Mouse (Mus musculus): ENCODE results near the gene Taf6. TPM values are rescaled to one million over a fixed set of nuclear protein-coding genes. Genes with fewer than 3 reads are reported as not detected.

Taf6 gene
- polyA plus RNA-seq, 1 experiment from 2014 or later: 39.1 TPM

DNA sequence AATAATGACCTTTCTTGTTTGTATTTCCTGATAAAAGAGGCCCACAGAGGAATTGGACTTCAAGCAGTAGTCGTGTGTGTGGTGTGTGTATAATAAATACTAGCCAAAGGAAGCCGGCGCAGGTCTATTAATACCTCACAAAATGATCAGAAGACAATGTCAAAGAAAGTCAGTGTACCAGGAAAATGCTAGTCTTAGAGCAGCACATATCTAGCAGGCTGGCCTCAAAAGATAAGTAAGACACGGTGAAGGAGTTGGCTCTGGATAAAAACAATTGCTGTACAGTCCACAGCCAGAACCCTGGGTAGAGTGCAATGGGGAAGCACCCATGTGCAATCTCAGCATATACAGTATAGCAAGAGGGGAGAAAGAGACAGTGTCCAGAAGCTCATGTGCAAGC is 50.0 kb downstream of the Taf6 start:
- Histone ChIP-seq H3K4me1 (replicated peaks) (peaks cover 21% of the 10 kb centered on the region), H3K4me3 (replicated peaks) (no peak overlapping the region), H3K27me3 (no peaks in the 10 kb centered on the region), H3K9me3 (replicated peaks) (no peaks in the 10 kb centered on the region), H3K36me3 (peaks cover 35% of the 10 kb centered on the region), H3K9ac (0 out of 2 replicates have a peak overlapping the region, but pooled peaks have one; percentile 0), H3K4me2 (0 out of 2 replicates have a peak overlapping the region, but pooled peaks have one; percentile 24), H3K27ac (no peak overlapping the region; the same call in 1 of the 2 replicates)
- 18% methylated on average over 4 of the region's 4 CpGs for WGBS (ENCODE audit: insufficient replicate concordance)
- peak; percentile 86 for ATAC-seq (ENCODE audit: low read depth)
- DNase-seq: peak; percentile 28

GRCm38 (mm10) chr5:138132425-138133064 is 54.7 kb downstream of the Taf6 start:
- WGBS (ENCODE audit: insufficient replicate concordance): 87% methylated on average over 5 of the region's 5 CpGs

More at GRCm38 (mm10) chr5:138132425-138133064, 54.7 kb downstream of the Taf6 start:
- no peak overlapping the region for H3K4me2 ChIP-seq
- peaks cover 13% of the 10 kb centered on the region for H3K4me1 ChIP-seq (replicated peaks)
- H3K4me3 ChIP-seq (replicated peaks): no peak overlapping the region
- DNase-seq (no peak), ATAC-seq (ENCODE audit: low read depth) (no peak)
- H3K27me3 ChIP-seq: no peaks in the 10 kb centered on the region
- peaks cover 71% of the 10 kb centered on the region for H3K36me3 ChIP-seq
- H3K27ac ChIP-seq: no peak overlapping the region
- H3K9me3 ChIP-seq (replicated peaks): no peaks in the 10 kb centered on the region
- no peak overlapping the region for H3K9ac ChIP-seq

MicroRNAs encoded within 50 kb of the gene (microRNA counts, 519-probe panel; counts per million panel counts)
- 6,134 counts per million, percentile 76 among the panel's probes with 10 or more counts for microRNA mmu-miR-106b
- 7,937 counts per million, percentile 96 among the panel's probes with 10 or more counts for microRNA mmu-miR-25
- microRNA mmu-miR-93: 6,045 counts per million, percentile 75 among the panel's probes with 10 or more counts

Small RNA genes within 50 kb of the gene (microRNA-seq; reads per million reads assigned to microRNA genes)
- gene Mir106b (13,067 reads per million, percentile 95 among the genes with 10 or more reads in this experiment), gene Mir25 (1,197 reads per million, percentile 77 among the genes with 10 or more reads in this experiment), gene Mir93 (24,787 reads per million, percentile 97 among the genes with 10 or more reads in this experiment)

Other genes with a start within 250 kb of the Taf6 start
- 0.03 TPM in 1 of 2 replicates, not detected in the other for gene Gjc3, start 224.4 kb downstream of the Taf6 start, polyA plus RNA-seq (2015; fragmentation: Nextera tagmentation; extraction: Ambion mirVana)
- 0.38 and 0.44 TPM in 2 replicates for gene Azgp1, start 205.9 kb downstream of the Taf6 start, polyA plus RNA-seq (2015; fragmentation: Nextera tagmentation; extraction: Ambion mirVana)
- not detected in 2 replicates for gene Smok3a, start 166.2 kb downstream of the Taf6 start, polyA plus RNA-seq (2015; fragmentation: Nextera tagmentation; extraction: Ambion mirVana)
- gene Smok3b, start 166.0 kb downstream of the Taf6 start, polyA plus RNA-seq (2015; fragmentation: Nextera tagmentation; extraction: Ambion mirVana): not detected in 2 replicates
- not detected in 2 replicates for gene Smok3c, start 134.3 kb downstream of the Taf6 start, polyA plus RNA-seq (2015; fragmentation: Nextera tagmentation; extraction: Ambion mirVana)
- 3.8 and 5.2 TPM in 2 replicates for gene Zkscan1, start 102.4 kb downstream of the Taf6 start, polyA plus RNA-seq (2015; fragmentation: Nextera tagmentation; extraction: Ambion mirVana)
- gene Zscan21, start 70.5 kb downstream of the Taf6 start, polyA plus RNA-seq (2015; fragmentation: Nextera tagmentation; extraction: Ambion mirVana): 15.4 and 16.0 TPM in 2 replicates
- 4.6 and 5.2 TPM in 2 replicates for gene Zfp113, start 31.7 kb downstream of the Taf6 start, polyA plus RNA-seq (2015; fragmentation: Nextera tagmentation; extraction: Ambion mirVana)
- 180 TPM in 2 replicates for gene Cops6, start 26.4 kb downstream of the Taf6 start, polyA plus RNA-seq (2015; fragmentation: Nextera tagmentation; extraction: Ambion mirVana)
- gene Ap4m1, start 15.4 kb downstream of the Taf6 start, polyA plus RNA-seq (2015; fragmentation: Nextera tagmentation; extraction: Ambion mirVana): 5.9 and 7.4 TPM in 2 replicates
- gene Mcm7, start 15.0 kb downstream of the Taf6 start, polyA plus RNA-seq (2015; fragmentation: Nextera tagmentation; extraction: Ambion mirVana): 224 and 255 TPM in 2 replicates
- gene Cnpy4, start within 50 bp of the Taf6 start, polyA plus RNA-seq (2015; fragmentation: Nextera tagmentation; extraction: Ambion mirVana): 17.6 and 18.4 TPM in 2 replicates
- 3.7 and 4.1 TPM in 2 replicates for gene Mblac1, start 6.9 kb upstream of the Taf6 start, polyA plus RNA-seq (2015; fragmentation: Nextera tagmentation; extraction: Ambion mirVana)
- gene Nxpe5, start 38.4 kb upstream of the Taf6 start, polyA plus RNA-seq (2015; fragmentation: Nextera tagmentation; extraction: Ambion mirVana): 0.07 and 0.08 TPM in 2 replicates
- gene Lamtor4, start 68.0 kb upstream of the Taf6 start, polyA plus RNA-seq (2015; fragmentation: Nextera tagmentation; extraction: Ambion mirVana): 32.0 and 33.7 TPM in 2 replicates
- 2.8 and 3.6 TPM in 2 replicates for gene BC037034, start 76.6 kb upstream of the Taf6 start, polyA plus RNA-seq (2015; fragmentation: Nextera tagmentation; extraction: Ambion mirVana)
- 0.14 and 0.23 TPM in 2 replicates for gene Gal3st4, start 85.4 kb upstream of the Taf6 start, polyA plus RNA-seq (2015; fragmentation: Nextera tagmentation; extraction: Ambion mirVana)
- gene Gm43720, start 92.5 kb upstream of the Taf6 start, polyA plus RNA-seq (2015; fragmentation: Nextera tagmentation; extraction: Ambion mirVana): not detected in 2 replicates
- 0.92 and 1.3 TPM in 2 replicates for gene Gpc2, start 92.6 kb upstream of the Taf6 start, polyA plus RNA-seq (2015; fragmentation: Nextera tagmentation; extraction: Ambion mirVana)
- 1.5 and 1.6 TPM in 2 replicates for gene Stag3, start 92.8 kb upstream of the Taf6 start, polyA plus RNA-seq (2015; fragmentation: Nextera tagmentation; extraction: Ambion mirVana)
- 0.36 and 0.53 TPM in 2 replicates for gene Pvrig, start 154.5 kb upstream of the Taf6 start, polyA plus RNA-seq (2015; fragmentation: Nextera tagmentation; extraction: Ambion mirVana)